Mouse (Mus musculus): ENCODE measurements around the gene Mapk9. TPM values are rescaled to one million over a fixed set of nuclear protein-coding genes. Genes with fewer than 3 reads are reported as not detected.
A peak's percentile ranks its signal among the peaks of the same experiment; 100 is the strongest.

Mapk9 gene
- polyA plus RNA-seq, 1 experiment from 2014 or later: 33.7 TPM

- Histone ChIP-seq H3K9me3 (ENCODE audit: control insufficient read depth, low read length) (no peaks in the 10 kb centered on the region), H3K27me3 (ENCODE audit: control insufficient read depth, insufficient read depth, low read depth, low read length) (no peaks in the 10 kb centered on the region), H3K4me2 (ENCODE audit: low read depth, low read length) (no peak overlapping the region), H3K9ac (ENCODE audit: low read length) (no peak overlapping the region), H3K4me3 (ENCODE audit: low read length) (no peak overlapping the region), H3K4me1 (replicated peaks; ENCODE audit: control insufficient read depth, insufficient read depth, low read length) (no peaks in the 10 kb centered on the region), H3K27ac (ENCODE audit: low read length) (no peak overlapping the region), H3K36me3 (ENCODE audit: control insufficient read depth, insufficient read depth, low read length) (peaks cover 19% of the 10 kb centered on the region)
- ATAC-seq (ENCODE audit: low read depth): no peak
Observed at GRCm38 (mm10) chr11:49869762-49870161, 23.2 kb downstream of the Mapk9 start.

DNA sequence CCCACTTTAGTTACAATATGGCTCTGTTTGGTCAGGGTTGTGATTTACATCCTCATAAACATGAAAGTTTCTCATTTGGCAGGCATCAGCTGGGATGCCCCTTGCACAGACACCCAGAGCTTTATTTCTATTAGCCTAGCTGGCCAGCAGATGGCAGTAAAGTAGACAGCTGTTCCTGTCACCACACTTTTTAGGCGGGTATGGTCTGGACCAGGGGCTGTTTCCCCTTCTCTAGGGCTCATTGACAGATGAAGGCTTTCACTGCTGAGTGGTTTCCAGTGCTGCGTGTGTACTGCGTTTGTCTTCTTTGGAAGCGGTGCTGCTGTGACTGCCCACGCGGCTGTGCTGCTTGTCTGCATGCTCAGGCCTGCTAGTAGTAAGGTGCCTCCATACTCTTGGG is 25.4 kb downstream of the Mapk9 start:
- peak; percentile 36 for ATAC-seq (ENCODE audit: low read depth)
- H3K27me3 ChIP-seq (ENCODE audit: control insufficient read depth, insufficient read depth, low read depth, low read length): no peaks in the 10 kb centered on the region
- 55% methylated on average over 6 of the region's 6 CpGs for WGBS
- H3K9ac ChIP-seq (ENCODE audit: low read length): no peak overlapping the region
- peaks cover under 1% of the 10 kb centered on the region; the same call in 1 of the 2 replicates for H3K4me1 ChIP-seq (replicated peaks; ENCODE audit: control insufficient read depth, insufficient read depth, low read length)
- H3K4me2 ChIP-seq (ENCODE audit: low read depth, low read length): no peak overlapping the region
- H3K36me3 ChIP-seq (ENCODE audit: control insufficient read depth, insufficient read depth, low read length): peaks cover 19% of the 10 kb centered on the region
- no peaks in the 10 kb centered on the region for H3K9me3 ChIP-seq (ENCODE audit: control insufficient read depth, low read length)
- H3K27ac ChIP-seq (ENCODE audit: low read length): no peak overlapping the region
- no peak overlapping the region for H3K4me3 ChIP-seq (ENCODE audit: low read length)

DNA sequence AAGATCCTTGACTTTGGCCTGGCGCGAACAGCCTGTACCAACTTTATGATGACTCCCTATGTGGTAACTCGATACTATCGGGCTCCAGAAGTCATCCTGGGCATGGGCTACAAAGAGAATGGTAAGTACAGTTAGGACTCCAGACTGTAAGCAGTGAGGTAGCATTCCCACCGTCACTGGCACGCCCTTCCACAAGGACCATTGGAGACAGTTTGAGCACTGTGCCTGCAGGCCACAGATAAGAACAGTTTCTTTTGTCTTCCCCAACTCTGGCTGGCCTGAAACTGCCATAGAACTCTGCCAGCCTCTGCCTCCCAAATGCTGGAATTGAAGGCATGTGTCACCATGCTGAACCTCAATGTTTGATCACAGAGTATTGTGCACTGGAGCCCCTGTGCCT is 26.2 kb downstream of the Mapk9 start:
- no peak overlapping the region for H3K27ac ChIP-seq (ENCODE audit: low read length)
- ATAC-seq (ENCODE audit: low read depth): no peak
- H3K4me1 ChIP-seq (replicated peaks; ENCODE audit: control insufficient read depth, insufficient read depth, low read length): peaks cover 7% of the 10 kb centered on the region; the same call in 1 of the 2 replicates
- H3K9me3 ChIP-seq (ENCODE audit: control insufficient read depth, low read length): no peaks in the 10 kb centered on the region
- no peak overlapping the region for H3K9ac ChIP-seq (ENCODE audit: low read length)
- H3K4me3 ChIP-seq (ENCODE audit: low read length): no peak overlapping the region
- no peaks in the 10 kb centered on the region for H3K27me3 ChIP-seq (ENCODE audit: control insufficient read depth, insufficient read depth, low read depth, low read length)
- no peak overlapping the region for H3K4me2 ChIP-seq (ENCODE audit: low read depth, low read length)
- WGBS: 92% methylated on average over 6 of the region's 6 CpGs
- H3K36me3 ChIP-seq (ENCODE audit: control insufficient read depth, insufficient read depth, low read length): peaks cover 14% of the 10 kb centered on the region

GRCm38 (mm10) chr11:49876948-49877817 is 30.6 kb downstream of the Mapk9 start:
- peaks cover 10% of the 10 kb centered on the region; the same call in 1 of the 2 replicates for H3K4me1 ChIP-seq (replicated peaks; ENCODE audit: control insufficient read depth, insufficient read depth, low read length)
- H3K4me3 ChIP-seq (ENCODE audit: low read length): no peak overlapping the region
- H3K27me3 ChIP-seq (ENCODE audit: control insufficient read depth, insufficient read depth, low read depth, low read length): no peaks in the 10 kb centered on the region
- H3K9me3 ChIP-seq (ENCODE audit: control insufficient read depth, low read length): no peaks in the 10 kb centered on the region
- no peak overlapping the region for H3K9ac ChIP-seq (ENCODE audit: low read length)
- peak overlapping the region; percentile 57; the same call in 1 of the 2 replicates for H3K27ac ChIP-seq (ENCODE audit: low read length)
- peak; percentile 73 for ATAC-seq (ENCODE audit: low read depth)
- WGBS: 70% methylated on average over 8 of the region's 8 CpGs
- H3K4me2 ChIP-seq (ENCODE audit: low read depth, low read length): no peak overlapping the region
- H3K36me3 ChIP-seq (ENCODE audit: control insufficient read depth, insufficient read depth, low read length): peaks cover 10% of the 10 kb centered on the region

- H3K4me1 ChIP-seq (replicated peaks; ENCODE audit: control insufficient read depth, insufficient read depth, low read length): peaks cover 10% of the 10 kb centered on the region; the same call in 1 of the 2 replicates
- peak overlapping the region; percentile 82 for H3K27ac ChIP-seq (ENCODE audit: low read length)
- H3K36me3 ChIP-seq (ENCODE audit: control insufficient read depth, insufficient read depth, low read length): peaks cover 3% of the 10 kb centered on the region; the same call in 1 of the 2 replicates
- no peak overlapping the region for H3K9ac ChIP-seq (ENCODE audit: low read length)
- peak; percentile 78 for ATAC-seq (ENCODE audit: low read depth)
- H3K9me3 ChIP-seq (ENCODE audit: control insufficient read depth, low read length): no peaks in the 10 kb centered on the region
- H3K4me2 ChIP-seq (ENCODE audit: low read depth, low read length): no peak overlapping the region
- H3K27me3 ChIP-seq (ENCODE audit: control insufficient read depth, insufficient read depth, low read depth, low read length): no peaks in the 10 kb centered on the region
- 64% methylated on average over 3 of the region's 3 CpGs for whole genome bisulfite sequencing
- no peak overlapping the region for H3K4me3 ChIP-seq (ENCODE audit: low read length)
Observed at GRCm38 (mm10) chr11:49879950-49880642, 33.5 kb downstream of the Mapk9 start.

DNA sequence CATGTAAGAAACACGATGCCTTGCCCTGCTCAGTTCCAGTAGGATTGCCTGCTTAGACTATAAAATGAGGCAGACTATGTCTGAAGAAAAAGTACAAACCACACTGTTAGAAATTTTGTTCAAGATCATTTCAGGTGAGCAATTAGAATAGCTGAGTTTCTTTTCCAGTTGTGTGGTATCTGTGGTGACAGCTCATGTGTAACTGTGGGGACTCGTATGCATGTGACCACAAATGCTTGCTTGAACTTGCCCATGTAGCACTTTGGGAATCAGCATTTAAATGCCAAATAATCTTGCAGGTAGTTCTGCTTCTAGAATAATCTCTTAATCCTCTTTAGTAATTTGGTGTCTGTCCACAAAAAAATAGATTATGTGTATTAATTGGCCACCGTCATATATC is 36.8 kb downstream of the Mapk9 start:
- no peak overlapping the region for H3K4me3 ChIP-seq (ENCODE audit: low read length)
- 91% methylated on average over 3 of the region's 3 CpGs for WGBS
- H3K9me3 ChIP-seq (ENCODE audit: control insufficient read depth, low read length): no peaks in the 10 kb centered on the region
- H3K4me2 ChIP-seq (ENCODE audit: low read depth, low read length): no peak overlapping the region
- no peak overlapping the region for H3K9ac ChIP-seq (ENCODE audit: low read length)
- peaks cover 4% of the 10 kb centered on the region; the same call in 1 of the 2 replicates for H3K4me1 ChIP-seq (replicated peaks; ENCODE audit: control insufficient read depth, insufficient read depth, low read length)
- H3K27ac ChIP-seq (ENCODE audit: low read length): no peak overlapping the region
- peaks cover 3% of the 10 kb centered on the region for H3K36me3 ChIP-seq (ENCODE audit: control insufficient read depth, insufficient read depth, low read length)
- no peaks in the 10 kb centered on the region for H3K27me3 ChIP-seq (ENCODE audit: control insufficient read depth, insufficient read depth, low read depth, low read length)
- ATAC-seq (ENCODE audit: low read depth): no peak

- H3K9ac ChIP-seq (ENCODE audit: low read length): no peak overlapping the region
- WGBS: 75% methylated on average over 5 of the region's 5 CpGs
Observed at GRCm38 (mm10) chr11:49888469-49888868, 41.9 kb downstream of the Mapk9 start.

GRCm38 (mm10) chr11:49891993-49892392 is 45.4 kb downstream of the Mapk9 start:
- H3K4me1 ChIP-seq (replicated peaks; ENCODE audit: control insufficient read depth, insufficient read depth, low read length): no peaks in the 10 kb centered on the region
- no peak overlapping the region for H3K27ac ChIP-seq (ENCODE audit: low read length)
- no peak overlapping the region for H3K4me3 ChIP-seq (ENCODE audit: low read length)
- H3K9me3 ChIP-seq (ENCODE audit: control insufficient read depth, low read length): no peaks in the 10 kb centered on the region
- no peaks in the 10 kb centered on the region; the same call in 1 of the 2 replicates for H3K36me3 ChIP-seq (ENCODE audit: control insufficient read depth, insufficient read depth, low read length)
- 85% methylated on average over 5 of the region's 5 CpGs for WGBS
- H3K27me3 ChIP-seq (ENCODE audit: control insufficient read depth, insufficient read depth, low read depth, low read length): no peaks in the 10 kb centered on the region
- no peak overlapping the region for H3K4me2 ChIP-seq (ENCODE audit: low read depth, low read length)
- no peak overlapping the region for H3K9ac ChIP-seq (ENCODE audit: low read length)
- no peak for ATAC-seq (ENCODE audit: low read depth)

More at GRCm38 (mm10) chr11:49888469-49888868, 41.9 kb downstream of the Mapk9 start:
- Histone ChIP-seq H3K4me1 (replicated peaks; ENCODE audit: control insufficient read depth, insufficient read depth, low read length) (no peaks in the 10 kb centered on the region), H3K9me3 (ENCODE audit: control insufficient read depth, low read length) (no peaks in the 10 kb centered on the region), H3K27ac (ENCODE audit: low read length) (no peak overlapping the region), H3K27me3 (ENCODE audit: control insufficient read depth, insufficient read depth, low read depth, low read length) (no peaks in the 10 kb centered on the region), H3K4me2 (ENCODE audit: low read depth, low read length) (no peak overlapping the region), H3K36me3 (ENCODE audit: control insufficient read depth, insufficient read depth, low read length) (no peaks in the 10 kb centered on the region; the same call in none of the 2 replicates), H3K4me3 (ENCODE audit: low read length) (no peak overlapping the region)
- no peak for ATAC-seq (ENCODE audit: low read depth)

DNA sequence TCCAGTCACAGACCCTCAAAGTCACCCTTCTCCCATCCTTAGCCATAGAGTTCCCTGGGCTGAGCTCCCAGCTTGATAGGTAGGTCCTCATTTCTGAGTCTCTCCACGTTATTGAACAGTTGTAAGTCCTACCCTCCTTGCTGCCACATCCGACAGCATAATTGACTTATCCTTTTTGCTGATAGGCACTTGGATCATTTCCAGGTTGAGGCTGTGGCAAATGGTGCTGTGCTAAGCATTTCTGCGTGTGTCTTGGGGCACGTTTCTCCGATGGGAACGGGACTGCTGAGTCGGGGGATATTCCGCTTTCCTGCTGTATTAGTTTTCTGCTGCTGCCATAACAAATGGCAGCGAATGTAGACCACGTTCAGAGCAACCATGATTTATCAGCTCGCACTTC is 47.3 kb downstream of the Mapk9 start:
- Histone ChIP-seq H3K27ac (ENCODE audit: low read length) (no peak overlapping the region), H3K4me2 (ENCODE audit: low read depth, low read length) (no peak overlapping the region), H3K36me3 (ENCODE audit: control insufficient read depth, insufficient read depth, low read length) (no peaks in the 10 kb centered on the region), H3K27me3 (ENCODE audit: control insufficient read depth, insufficient read depth, low read depth, low read length) (no peaks in the 10 kb centered on the region), H3K4me3 (ENCODE audit: low read length) (no peak overlapping the region), H3K9ac (ENCODE audit: low read length) (no peak overlapping the region), H3K4me1 (replicated peaks; ENCODE audit: control insufficient read depth, insufficient read depth, low read length) (no peaks in the 10 kb centered on the region), H3K9me3 (ENCODE audit: control insufficient read depth, low read length) (0 out of 2 replicates have a peak, but pooled peaks cover 2% of the 10 kb centered on the region)
- 59% methylated on average over 11 of the region's 11 CpGs for WGBS
- ATAC-seq (ENCODE audit: low read depth): no peak

Measured in lung, embryonic 16.5 days (tissue).